Mouse (Mus musculus) heart, embryonic 10.5 days (tissue): ENCODE measurements around the gene Npl. TPM values are rescaled to one million over a fixed set of nuclear protein-coding genes. Genes with fewer than 3 reads are reported as not detected.

Experiments used
- DNase-seq: peaks from one replicate; pipeline ENCODE4 v3.0.0-alpha.2; 2017; ENCODE audit warnings: low spot score
- H3K27ac ChIP-seq: fragments of 300-500 bp; sonication (generic); 2 replicates; pipeline ENCODE4 v1.5.1; 2016; ENCODE audit warnings: mild to moderate bottlenecking
- H3K27me3 ChIP-seq: fragments of 300-500 bp; sonication (generic); 2 replicates; pipeline ENCODE4 v1.6.1; 2016; ENCODE audit warnings: mild to moderate bottlenecking; ENCODE audit not compliant: poor library complexity, insufficient read depth, severe bottlenecking
- H3K36me3 ChIP-seq: fragments of 300-500 bp; sonication (generic); 2 replicates; pipeline ENCODE4 v1.6.1; 2016; ENCODE audit warnings: mild to moderate bottlenecking, moderate library complexity
- H3K4me1 ChIP-seq: fragments of 300-500 bp; sonication (generic); 2 replicates; pipeline ENCODE4 v1.6.1; 2016; ENCODE audit warnings: mild to moderate bottlenecking
- H3K4me3 ChIP-seq: fragments of 300-500 bp; sonication (generic); 2 replicates; pipeline ENCODE4 v1.5.1; 2016; ENCODE audit warnings: mild to moderate bottlenecking, moderate library complexity
- H3K9me3 ChIP-seq: fragments of 300-500 bp; sonication (generic); 2 replicates; pipeline ENCODE4 v1.6.1; 2016; ENCODE audit warnings: mild to moderate bottlenecking, moderate library complexity
- WGBS: fragments of 180-500 bp; shearing (Covaris S2); methylation state at CpG from one replicate; pipeline ENCODE4 v1.1.7; 2016; 5-methylcytosine and 5-hydroxymethylcytosine counted together
- polyA plus RNA-seq: library from polyadenylated mRNA; unstranded; fragments of >200 nt; fragmentation: Nextera tagmentation; extraction: Ambion mirVana; gene quantifications from 2 replicates; pipeline ENCODE4 v1.2.1, GENCODE M21; 2016

Npl gene
- polyA plus RNA-seq, 1 experiment from 2014 or later = 8.0 TPM

DNA sequence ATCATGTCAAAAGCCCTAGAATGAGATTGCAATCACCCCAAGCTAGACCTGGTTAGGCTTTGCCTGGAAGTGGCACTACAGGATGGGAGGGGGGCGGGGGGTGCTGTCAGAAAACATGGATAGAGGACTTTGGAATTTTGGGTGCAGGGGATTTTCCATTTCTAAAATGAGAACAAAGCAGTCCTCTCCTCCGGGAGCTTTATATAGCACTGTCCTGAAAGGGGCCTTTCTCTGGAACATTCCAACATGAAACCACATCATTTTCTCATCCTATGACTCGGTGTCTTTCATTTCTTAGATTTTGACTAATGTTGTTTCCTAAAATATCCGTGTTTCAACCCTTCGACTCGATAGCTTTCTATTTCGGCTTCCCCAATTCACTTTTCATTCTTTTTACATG, 14.9 kb upstream of the Npl start:
- H3K4me1 ChIP-seq = 0 out of 2 replicates have a peak, but pooled peaks cover 4% of the 10 kb centered on the region
- no peak overlapping the region for H3K4me3 ChIP-seq
- no peaks in the 10 kb centered on the region for H3K9me3 ChIP-seq
- WGBS = 80% methylated on average over 7 of the region's 7 CpGs
- 0 out of 2 replicates have a peak, but pooled peaks cover 8% of the 10 kb centered on the region for H3K27me3 ChIP-seq
- DNase-seq = no peak
- H3K27ac ChIP-seq = no peak overlapping the region
- no peaks in the 10 kb centered on the region for H3K36me3 ChIP-seq

- no peak for DNase-seq
- Histone ChIP-seq H3K36me3 (no peaks in the 10 kb centered on the region), H3K27ac (no peak overlapping the region), H3K9me3 (no peaks in the 10 kb centered on the region), H3K4me3 (no peak overlapping the region), H3K4me1 (0 out of 2 replicates have a peak, but pooled peaks cover 4% of the 10 kb centered on the region), H3K27me3 (0 out of 2 replicates have a peak, but pooled peaks cover 8% of the 10 kb centered on the region)
- WGBS = 53% methylated on average over 2 of the region's 2 CpGs
Observed at GRCm38 (mm10) chr1:153563675-153564074, 13.8 kb upstream of the Npl start.

- Histone ChIP-seq H3K27ac (no peak overlapping the region), H3K36me3 (no peaks in the 10 kb centered on the region), H3K9me3 (no peaks in the 10 kb centered on the region), H3K4me1 (0 out of 2 replicates have a peak, but pooled peaks cover 4% of the 10 kb centered on the region), H3K4me3 (no peak overlapping the region), H3K27me3 (peaks cover 24% of the 10 kb centered on the region; the same call in 1 of the 2 replicates)
- WGBS = 70% methylated on average over 6 of the region's 6 CpGs
- DNase-seq = no peak
Observed at GRCm38 (mm10) chr1:153560805-153561204, 11.0 kb upstream of the Npl start.

- H3K27me3 ChIP-seq = peaks cover 24% of the 10 kb centered on the region; the same call in 1 of the 2 replicates
- no peak overlapping the region for H3K27ac ChIP-seq
- H3K4me1 ChIP-seq = no peaks in the 10 kb centered on the region
- H3K9me3 ChIP-seq = no peaks in the 10 kb centered on the region
- H3K36me3 ChIP-seq = no peaks in the 10 kb centered on the region
- no peak for DNase-seq
- no peak overlapping the region for H3K4me3 ChIP-seq
- 67% methylated on average over 7 of the region's 7 CpGs for WGBS
Observed at GRCm38 (mm10) chr1:153559701-153560100, 9.9 kb upstream of the Npl start.

DNA sequence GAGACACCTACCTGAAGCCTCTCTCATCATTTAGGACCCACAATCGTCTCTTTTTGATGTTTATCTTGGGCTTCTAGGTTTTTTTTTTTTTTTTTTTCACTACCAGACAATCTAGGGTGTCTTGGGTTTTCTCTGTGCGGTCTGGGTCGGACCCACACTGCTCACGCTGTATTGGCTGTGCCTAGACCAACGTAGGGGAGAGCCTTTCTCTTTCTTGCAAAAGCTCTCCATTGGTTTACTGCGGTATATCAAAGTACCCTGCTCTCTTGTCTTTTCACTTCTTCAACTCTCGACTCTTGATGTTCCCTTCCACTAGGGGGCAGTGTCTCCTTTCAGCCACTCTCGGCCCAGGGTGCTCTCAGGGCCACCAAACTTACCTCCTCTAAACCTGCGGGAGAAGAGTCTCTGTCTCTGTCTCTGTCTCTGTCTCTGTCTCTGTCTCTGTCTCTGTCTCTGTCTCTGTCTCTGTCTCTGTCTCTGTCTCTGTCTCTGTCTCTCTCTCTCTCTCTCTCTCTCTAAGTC, 9.3 kb upstream of the Npl start:
- 18% methylated on average over 9 of the region's 9 CpGs for whole genome bisulfite sequencing
- Histone ChIP-seq H3K27ac (no peak overlapping the region), H3K4me3 (no peak overlapping the region), H3K9me3 (no peaks in the 10 kb centered on the region), H3K36me3 (no peaks in the 10 kb centered on the region), H3K4me1 (no peaks in the 10 kb centered on the region), H3K27me3 (peaks cover 24% of the 10 kb centered on the region; the same call in 1 of the 2 replicates)
- DNase-seq = peak; percentile 80

GRCm38 (mm10) chr1:153556896-153557295, 7.1 kb upstream of the Npl start:
- no peak for DNase-seq
- no peaks in the 10 kb centered on the region for H3K9me3 ChIP-seq

GRCm38 (mm10) chr1:153556202-153556601, 6.4 kb upstream of the Npl start:
- Histone ChIP-seq H3K36me3 (no peaks in the 10 kb centered on the region), H3K27ac (no peak overlapping the region), H3K9me3 (no peaks in the 10 kb centered on the region), H3K27me3 (peaks cover 24% of the 10 kb centered on the region; the same call in 1 of the 2 replicates), H3K4me1 (no peaks in the 10 kb centered on the region), H3K4me3 (no peak overlapping the region)
- DNase-seq = no peak
- 82% methylated on average over 4 of the region's 4 CpGs for WGBS

More at GRCm38 (mm10) chr1:153556896-153557295, 7.1 kb upstream of the Npl start:
- peaks cover 24% of the 10 kb centered on the region; the same call in 1 of the 2 replicates for H3K27me3 ChIP-seq
- no peak overlapping the region for H3K27ac ChIP-seq
- H3K4me3 ChIP-seq = no peak overlapping the region
- no peaks in the 10 kb centered on the region for H3K4me1 ChIP-seq
- 3% methylated on average over 2 of the region's 2 CpGs for WGBS
- no peaks in the 10 kb centered on the region for H3K36me3 ChIP-seq

GRCm38 (mm10) chr1:153550814-153551213, 969 bp upstream of the Npl start:
- Histone ChIP-seq H3K9me3 (no peaks in the 10 kb centered on the region), H3K27me3 (no peaks in the 10 kb centered on the region), H3K36me3 (no peaks in the 10 kb centered on the region), H3K27ac (no peak overlapping the region), H3K4me1 (0 out of 2 replicates have a peak, but pooled peaks cover 3% of the 10 kb centered on the region), H3K4me3 (no peak overlapping the region)
- no peak for DNase-seq
- WGBS = 26% methylated on average over 3 of the region's 3 CpGs

DNA sequence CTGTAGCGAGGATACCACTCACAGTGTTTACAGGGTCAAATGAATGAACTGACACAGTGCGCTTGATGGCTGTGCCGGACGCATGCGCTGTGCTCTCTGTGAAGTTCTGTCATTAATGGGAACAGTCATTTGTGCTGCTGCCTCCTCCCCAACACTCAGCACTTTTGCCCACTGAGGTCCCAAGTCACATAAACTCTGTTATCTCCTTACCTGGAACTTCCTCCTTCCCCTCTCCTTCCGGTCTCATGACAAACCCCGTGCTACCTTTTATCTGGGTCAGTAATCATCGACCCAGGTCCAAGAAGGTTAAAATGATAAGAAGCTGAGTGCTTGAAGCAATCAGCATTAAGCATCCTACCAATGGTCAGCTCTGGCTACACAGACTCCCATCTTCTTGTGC, 2.3 kb downstream of the Npl start:
- 64% methylated on average over 8 of the region's 8 CpGs for WGBS
- H3K27me3 ChIP-seq = no peaks in the 10 kb centered on the region
- no peak for DNase-seq
- peaks cover 16% of the 10 kb centered on the region for H3K4me1 ChIP-seq
- H3K4me3 ChIP-seq = no peak overlapping the region
- no peak overlapping the region for H3K27ac ChIP-seq
- H3K9me3 ChIP-seq = no peaks in the 10 kb centered on the region
- H3K36me3 ChIP-seq = no peaks in the 10 kb centered on the region

DNA sequence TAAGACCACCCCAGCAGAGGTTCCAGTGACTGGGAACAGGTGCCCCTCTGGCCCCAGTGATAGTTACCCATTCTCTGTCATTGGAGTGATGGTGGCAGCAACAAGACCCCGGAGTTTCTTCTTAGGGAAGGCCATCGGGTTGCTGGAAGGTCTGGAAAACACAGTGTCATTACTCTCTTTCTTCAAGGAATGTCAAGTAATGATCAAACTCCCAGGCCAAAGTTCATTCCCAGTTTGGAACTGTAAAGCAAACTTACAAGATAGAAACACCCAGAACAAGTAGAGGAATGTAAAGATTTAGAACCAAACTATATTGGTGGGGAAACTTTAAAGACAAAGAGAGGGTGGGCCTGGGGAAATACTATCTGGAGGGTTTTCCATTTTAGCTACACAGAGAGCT, 4.6 kb downstream of the Npl start:
- no peak for DNase-seq
- 77% methylated on average over 2 of the region's 2 CpGs for WGBS
- Histone ChIP-seq H3K27me3 (no peaks in the 10 kb centered on the region), H3K9me3 (no peaks in the 10 kb centered on the region), H3K27ac (no peak overlapping the region), H3K4me1 (peaks cover 20% of the 10 kb centered on the region), H3K4me3 (no peak overlapping the region), H3K36me3 (no peaks in the 10 kb centered on the region)

GRCm38 (mm10) chr1:153542726-153543320, 7.0 kb downstream of the Npl start:
- WGBS = 6% methylated on average over 7 of the region's 7 CpGs
- DNase-seq = peak; percentile 87
- no peaks in the 10 kb centered on the region for H3K36me3 ChIP-seq
- peaks cover 19% of the 10 kb centered on the region for H3K4me1 ChIP-seq
- no peaks in the 10 kb centered on the region for H3K9me3 ChIP-seq
- no peaks in the 10 kb centered on the region for H3K27me3 ChIP-seq
- H3K27ac ChIP-seq = peak overlapping the region; percentile 50
- H3K4me3 ChIP-seq = no peak overlapping the region

DNA sequence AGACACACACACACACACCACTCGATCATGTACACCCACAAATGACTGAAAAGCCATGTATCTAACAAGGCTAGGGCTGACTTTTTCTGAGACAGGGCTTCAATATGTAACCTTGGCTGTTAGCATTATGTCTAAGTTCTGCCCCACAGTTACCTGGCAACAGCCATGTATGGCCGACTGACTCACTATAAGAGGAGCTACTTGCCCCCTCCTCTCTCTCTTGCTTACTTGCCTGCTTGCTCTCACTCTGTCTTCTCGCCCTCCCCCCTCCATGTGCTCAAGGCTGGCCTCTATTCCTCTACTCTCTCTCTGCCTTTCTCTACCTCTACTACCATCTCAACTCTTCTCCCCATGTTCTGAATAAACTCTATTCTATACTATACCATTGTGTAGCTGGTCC, 9.1 kb downstream of the Npl start:
- Histone ChIP-seq H3K27me3 (no peaks in the 10 kb centered on the region), H3K36me3 (no peaks in the 10 kb centered on the region), H3K4me1 (peaks cover 19% of the 10 kb centered on the region), H3K27ac (no peak overlapping the region), H3K9me3 (no peaks in the 10 kb centered on the region), H3K4me3 (no peak overlapping the region)
- 77% methylated on average over 3 of the region's 3 CpGs for WGBS
- no peak for DNase-seq

DNA sequence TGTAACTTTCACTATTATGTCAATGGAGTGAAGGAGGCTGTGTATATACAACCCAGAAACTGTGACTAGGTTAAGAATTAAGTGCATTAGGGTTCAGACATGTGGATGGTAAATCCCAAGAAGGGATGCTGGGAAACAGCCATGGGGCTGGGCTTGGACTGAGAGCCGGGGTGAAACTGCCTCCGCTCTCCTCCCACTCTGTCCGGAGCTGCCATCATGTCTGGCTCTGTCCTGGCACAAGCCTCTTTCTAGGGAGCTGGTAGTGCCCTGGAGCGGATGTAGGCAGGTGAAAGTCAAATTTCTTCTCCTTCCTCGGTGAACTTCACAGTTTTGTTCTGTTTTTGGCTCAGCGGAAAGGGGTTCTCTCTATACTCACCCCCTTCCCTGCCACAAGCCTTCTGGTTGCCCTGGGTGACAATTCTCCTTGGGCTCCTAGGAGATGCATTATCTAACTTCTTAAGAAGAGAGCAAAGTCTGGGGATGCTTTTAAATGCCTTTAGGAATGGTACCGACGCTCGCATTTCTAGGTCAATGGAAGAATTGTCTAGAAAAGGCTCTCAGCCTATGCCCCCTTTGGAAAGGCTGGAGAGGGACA, 10.0 kb downstream of the Npl start:
- H3K9me3 ChIP-seq = no peaks in the 10 kb centered on the region
- no peaks in the 10 kb centered on the region for H3K27me3 ChIP-seq
- 79% methylated on average over 9 of the region's 9 CpGs for WGBS
- peaks cover 19% of the 10 kb centered on the region for H3K4me1 ChIP-seq
- H3K4me3 ChIP-seq = no peak overlapping the region
- H3K36me3 ChIP-seq = no peaks in the 10 kb centered on the region
- H3K27ac ChIP-seq = no peak overlapping the region
- DNase-seq = no peak
